Mouse (Mus musculus): ENCODE data around the gene Derl2.

Gene Derl2

GRCm38 (mm10) chr11:70982030-70982429 lies 37.6 kb downstream of the Derl2 start:
- DNase-seq (ENCODE audit: low read depth, low spot score): no peak

- no peak for DNase-seq (ENCODE audit: low read depth, low spot score)
Observed at GRCm38 (mm10) chr11:70980751-70981510, 38.7 kb downstream of the Derl2 start.

- DNase-seq (ENCODE audit: low read depth, low spot score): no peak
Observed at GRCm38 (mm10) chr11:70980232-70980631, 39.4 kb downstream of the Derl2 start.

- DNase-seq (ENCODE audit: low read depth, low spot score): no peak
Observed at GRCm38 (mm10) chr11:70977293-70977692, 42.3 kb downstream of the Derl2 start.

GRCm38 (mm10) chr11:70975193-70975592 lies 44.4 kb downstream of the Derl2 start:
- DNase-seq (ENCODE audit: low read depth, low spot score): no peak

GRCm38 (mm10) chr11:70973947-70974346 lies 45.7 kb downstream of the Derl2 start:
- no peak for DNase-seq (ENCODE audit: low read depth, low spot score)

- DNase-seq (ENCODE audit: low read depth, low spot score): no peak
Observed at GRCm38 (mm10) chr11:70972586-70972985, 47.1 kb downstream of the Derl2 start.

- DNase-seq (ENCODE audit: low read depth, low spot score): no peak
Observed at GRCm38 (mm10) chr11:70970560-70971540, 48.8 kb downstream of the Derl2 start.

GRCm38 (mm10) chr11:70969821-70970559 lies 49.7 kb downstream of the Derl2 start, which contains the start of the genes Nup88 and Rpain:
Gene Nup88 (minus strand): TSS chr11:70969973.
Gene Rpain (plus strand): TSS chr11:70970213.
- DNase-seq (ENCODE audit: low read depth, low spot score): peak; percentile 89

GRCm38 (mm10) chr11:70969271-70969794 lies 50.3 kb downstream of the Derl2 start:
- no peak for DNase-seq (ENCODE audit: low read depth, low spot score)

- DNase-seq (ENCODE audit: low read depth, low spot score): no peak
Observed at GRCm38 (mm10) chr11:70964222-70964907, 55.3 kb downstream of the Derl2 start.

GRCm38 (mm10) chr11:70960786-70961554 lies 58.7 kb downstream of the Derl2 start:
- DNase-seq (ENCODE audit: low read depth, low spot score): no peak

Data from retina, adult 2 months (tissue).